Mouse (Mus musculus) kidney, postnatal 0 days (tissue): Measurements from ENCODE around the gene Ankrd31. TPM values are rescaled to one million over a fixed set of nuclear protein-coding genes. Genes with fewer than 3 reads are reported as not detected.

Experiments used
- ATAC-seq: fragments of 200-750 bp; cut with Nextera tagmentation; replicated peaks from 2 replicates; pipeline ENCODE4 v1.8.0; 2017; ENCODE audit warnings: low read depth, moderate number of reproducible peaks, moderate TSS enrichment, moderate library complexity; ENCODE audit not compliant: low FRiP score
- DNase-seq: peaks from one replicate; pipeline ENCODE4 v3.0.0-alpha.2; 2016; ENCODE audit warnings: low spot score
- H3K27ac ChIP-seq: fragments of 300-500 bp; sonication (generic); 2 replicates; pipeline ENCODE4 v1.5.1; 2014; ENCODE audit warnings: mild to moderate bottlenecking
- H3K27me3 ChIP-seq: fragments of 300-500 bp; sonication (generic); 2 replicates; pipeline ENCODE4 v1.6.1; 2014; ENCODE audit warnings: low read length, mixed read lengths; ENCODE audit not compliant: insufficient read depth
- H3K36me3 ChIP-seq: fragments of 300-500 bp; sonication (generic); 2 replicates; pipeline ENCODE4 v1.6.1; 2014; ENCODE audit warnings: low read length, mixed read lengths; ENCODE audit not compliant: insufficient read depth
- H3K4me1 ChIP-seq: fragments of 300-500 bp; sonication (generic); replicated peaks from 2 replicates; pipeline ENCODE4 v1.6.1; 2014; ENCODE audit warnings: antibody characterized with exemption, low read length, mixed read lengths; ENCODE audit not compliant: insufficient read depth
- H3K4me2 ChIP-seq: fragments of 300-500 bp; sonication (generic); 2 replicates; pipeline ENCODE4 v1.6.1; 2014; ENCODE audit warnings: mild to moderate bottlenecking, low read length, moderate library complexity, mixed read lengths
- H3K4me3 ChIP-seq: fragments of 300-500 bp; sonication (generic); replicated peaks from 2 replicates; pipeline ENCODE4 v1.5.1; 2014; ENCODE audit warnings: low read depth, low read length
- H3K9ac ChIP-seq: fragments of 300-500 bp; sonication (generic); 2 replicates; pipeline ENCODE4 v1.6.1; 2014; ENCODE audit warnings: low read depth, low read length
- H3K9me3 ChIP-seq: fragments of 300-500 bp; sonication (generic); replicated peaks from 2 replicates; pipeline ENCODE4 v1.6.1; 2016; ENCODE audit warnings: low read length, inconsistent platforms, mixed read lengths
- CTCF ChIP-seq: IDR thresholded peaks from 2 replicates; pipeline ENCODE4 v1.5.1; 2016; ENCODE audit warnings: antibody characterized with exemption, low read depth, mild to moderate bottlenecking, moderate library complexity
- WGBS: fragments of 180-500 bp; shearing (Covaris S2); extraction: QIAGEN DNeasy Blood & Tissue Kit; methylation state at CpG from one replicate; pipeline ENCODE4 v1.1.7; 2014; 5-methylcytosine and 5-hydroxymethylcytosine counted together
- polyA plus RNA-seq: library from polyadenylated mRNA; unstranded; fragments of >200 nt; fragmentation: Nextera tagmentation; extraction: Ambion mirVana; gene quantifications from 2 replicates; pipeline ENCODE4 v1.2.1, GENCODE M21; 2015

The Ankrd31 gene
- polyA plus RNA-seq, 1 experiment from 2014 or later = not detected

- no peak overlapping the region for H3K27ac ChIP-seq
- DNase-seq (peak; percentile 41), ATAC-seq (no peak)
- no peaks in the 10 kb centered on the region for H3K9me3 ChIP-seq
- no peaks in the 10 kb centered on the region for H3K4me1 ChIP-seq
- no peaks in the 10 kb centered on the region for H3K27me3 ChIP-seq
- no peak overlapping the region for H3K4me3 ChIP-seq
- TF ChIP-seq CTCF = peak; percentile 17; the same call in 1 of the 2 replicates
- no peak overlapping the region for H3K4me2 ChIP-seq
- no peaks in the 10 kb centered on the region for H3K36me3 ChIP-seq
- no peak overlapping the region for H3K9ac ChIP-seq
- 41% methylated on average over 3 of the region's 3 CpGs for WGBS
Observed at GRCm38 (mm10) chr13:96943571-96943970, 195.5 kb downstream of the Ankrd31 start.

- Histone ChIP-seq H3K4me3 (no peak overlapping the region), H3K36me3 (no peaks in the 10 kb centered on the region), H3K4me2 (no peak overlapping the region), H3K9ac (no peak overlapping the region), H3K27ac (no peak overlapping the region), H3K4me1 (no peaks in the 10 kb centered on the region), H3K9me3 (no peaks in the 10 kb centered on the region), H3K27me3 (no peaks in the 10 kb centered on the region)
- DNase-seq = no peak
- TF ChIP-seq CTCF = no peak
- 83% methylated on average over 4 of the region's 4 CpGs for WGBS
- ATAC-seq = no peak
Observed at GRCm38 (mm10) chr13:96945748-96946147, 197.7 kb downstream of the Ankrd31 start.

- Histone ChIP-seq H3K27ac (no peak overlapping the region), H3K4me1 (no peaks in the 10 kb centered on the region), H3K4me3 (no peak overlapping the region), H3K9me3 (no peaks in the 10 kb centered on the region), H3K4me2 (no peak overlapping the region), H3K9ac (no peak overlapping the region), H3K27me3 (no peaks in the 10 kb centered on the region), H3K36me3 (no peaks in the 10 kb centered on the region)
- ATAC-seq = no peak
- WGBS = 74% methylated on average over 7 of the region's 7 CpGs
- TF ChIP-seq CTCF = no peak
- DNase-seq = no peak
Observed at GRCm38 (mm10) chr13:96947722-96948121, 199.7 kb downstream of the Ankrd31 start.

GRCm38 (mm10) chr13:96951880-96952279 lies 203.8 kb downstream of the Ankrd31 start:
- 43% methylated on average over 2 of the region's 2 CpGs for WGBS
- TF ChIP-seq CTCF = no peak
- Histone ChIP-seq H3K27ac (no peak overlapping the region), H3K27me3 (no peaks in the 10 kb centered on the region), H3K4me1 (no peaks in the 10 kb centered on the region), H3K36me3 (no peaks in the 10 kb centered on the region), H3K4me3 (no peak overlapping the region), H3K9me3 (no peaks in the 10 kb centered on the region), H3K9ac (no peak overlapping the region), H3K4me2 (no peak overlapping the region)
- ATAC-seq (no peak), DNase-seq (no peak)

GRCm38 (mm10) chr13:96956466-96956865 lies 208.4 kb downstream of the Ankrd31 start:
- Histone ChIP-seq H3K27ac (no peak overlapping the region), H3K9ac (no peak overlapping the region), H3K27me3 (no peaks in the 10 kb centered on the region), H3K9me3 (no peaks in the 10 kb centered on the region), H3K36me3 (no peaks in the 10 kb centered on the region), H3K4me1 (no peaks in the 10 kb centered on the region), H3K4me3 (no peak overlapping the region), H3K4me2 (no peak overlapping the region)
- 60% methylated on average over 6 of the region's 6 CpGs for WGBS
- ATAC-seq = no peak
- DNase-seq = peak; percentile 16
- TF ChIP-seq CTCF = no peak

Other genes with a start within 250 kb of the Ankrd31 start
- 4.1 and 5.2 TPM in 2 replicates for gene Polk, start 205.7 kb upstream of the Ankrd31 start, polyA plus RNA-seq
- gene Col4a3bp, start 205.7 kb upstream of the Ankrd31 start, polyA plus RNA-seq = 6.5 and 6.7 TPM in 2 replicates
- gene Hmgcr, start 77.3 kb upstream of the Ankrd31 start, polyA plus RNA-seq = 36.7 and 42.2 TPM in 2 replicates
- gene Gcnt4, start 176.4 kb downstream of the Ankrd31 start, polyA plus RNA-seq = 1.3 and 1.7 TPM in 2 replicates